Mouse (Mus musculus) ES-E14 (cell line): ENCODE data around the gene Tfpt.

Experiments used
- CHD2 ChIP-seq: IDR thresholded peaks from 2 replicates; pipeline ENCODE4 v1.6.1; 2014; ENCODE audit warnings: mild to moderate bottlenecking, low read depth, low read length, inconsistent platforms
- MAFK ChIP-seq: IDR thresholded peaks from 2 replicates; pipeline ENCODE4 v1.6.1; 2014; ENCODE audit warnings: mild to moderate bottlenecking, low read depth, low read length, inconsistent platforms; ENCODE audit not compliant: insufficient read depth
- ZC3H11A ChIP-seq: IDR thresholded peaks from 2 replicates; pipeline ENCODE4 v1.6.1; 2012; ENCODE audit warnings: low read depth, mild to moderate bottlenecking, inconsistent platforms, low read length, borderline replicate concordance

- no peak for TF ChIP-seq MAFK
- no peak for TF ChIP-seq CHD2
- TF ChIP-seq ZC3H11A = no peak
These were observed 19.3 kb downstream of the Tfpt start for GRCm38 (mm10) chr7:3610437-3610836.
